Mouse (Mus musculus) kidney, postnatal 10 days (tissue): ENCODE results near the gene 2610001J05Rik.

ENCODE experiments used
- DNase-seq: peaks from one replicate; pipeline ENCODE4 v3.0.0; 2021; ENCODE audit warnings: mixed read lengths

Gene 2610001J05Rik

GRCm38 (mm10) chr6:13835720-13836665, 35.3 kb downstream of the 2610001J05Rik start:
- DNase-seq: no peak

GRCm38 (mm10) chr6:13832770-13833169, 38.5 kb downstream of the 2610001J05Rik start:
- DNase-seq: no peak

GRCm38 (mm10) chr6:13828877-13829276, 42.4 kb downstream of the 2610001J05Rik start:
- no peak for DNase-seq
